Mouse (Mus musculus): ENCODE data around the gene Cdca7l.

GRCm38 (mm10) chr12:117771156-117771555, 32.9 kb upstream of the Cdca7l start:
- no peak for TF ChIP-seq CTCF (IDR thresholded peaks at IDR 0.05; ENCODE audit: control insufficient read depth, insufficient read depth, insufficient read length)
- no peak for TF ChIP-seq USF1 (IDR thresholded peaks at IDR 0.05; ENCODE audit: low read depth)
- no peak for TF ChIP-seq MYOG (IDR thresholded peaks at IDR 0.05; ENCODE audit: control insufficient read depth, extremely low read depth, insufficient read length)
- no peak for TF ChIP-seq MYOD1 (IDR thresholded peaks at IDR 0.05; ENCODE audit: control insufficient read depth, insufficient read length, low read depth)
- no peak for TF ChIP-seq CEBPB (IDR thresholded peaks at IDR 0.05; ENCODE audit: low read depth)
- TF ChIP-seq FOSL1 (IDR thresholded peaks at IDR 0.05; ENCODE audit: insufficient read depth, low read length, poor library complexity, severe bottlenecking) = no peak
- no peak for TF ChIP-seq MAX (IDR thresholded peaks at IDR 0.05)

All from C2C12 (cell line).